Mouse (Mus musculus): ENCODE measurements around the gene Rbm4. TPM values are rescaled to one million over a fixed set of nuclear protein-coding genes. Genes with fewer than 3 reads are reported as not detected.
"Not testable (repeated sequence)": the region's sequence is repeated elsewhere in the genome, so short reads cannot be mapped to it uniquely, and the experiment has no call there.

The Rbm4 gene
- polyA plus RNA-seq, 1 experiment = 146 TPM

DNA sequence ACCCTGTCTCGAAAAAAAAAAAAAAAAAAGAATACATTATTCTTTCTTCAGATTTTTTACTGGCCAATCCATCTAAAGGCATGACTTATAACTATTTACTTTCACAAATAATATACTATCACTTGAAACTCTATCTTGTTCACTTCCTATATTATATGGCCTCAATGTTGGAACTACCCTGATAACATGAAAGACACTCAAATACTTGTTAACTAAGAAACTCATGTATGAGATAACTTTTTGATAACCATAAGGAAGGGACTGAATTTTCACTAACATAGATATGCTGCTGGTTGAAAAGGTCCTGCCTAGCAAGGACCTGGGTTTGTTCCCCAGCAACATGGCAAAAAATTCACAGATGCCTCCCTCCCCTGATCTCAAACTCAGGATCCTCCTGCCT lies 2.2 kb upstream of the Rbm4 start:
- no peak for TF ChIP-seq POLR2A (IDR thresholded peaks at IDR 0.05; ENCODE audit: borderline replicate concordance, extremely low read depth, insufficient read depth, insufficient read length, poor library complexity, severe bottlenecking)
- no peak for DNase-seq (ENCODE audit: low read depth)

DNA sequence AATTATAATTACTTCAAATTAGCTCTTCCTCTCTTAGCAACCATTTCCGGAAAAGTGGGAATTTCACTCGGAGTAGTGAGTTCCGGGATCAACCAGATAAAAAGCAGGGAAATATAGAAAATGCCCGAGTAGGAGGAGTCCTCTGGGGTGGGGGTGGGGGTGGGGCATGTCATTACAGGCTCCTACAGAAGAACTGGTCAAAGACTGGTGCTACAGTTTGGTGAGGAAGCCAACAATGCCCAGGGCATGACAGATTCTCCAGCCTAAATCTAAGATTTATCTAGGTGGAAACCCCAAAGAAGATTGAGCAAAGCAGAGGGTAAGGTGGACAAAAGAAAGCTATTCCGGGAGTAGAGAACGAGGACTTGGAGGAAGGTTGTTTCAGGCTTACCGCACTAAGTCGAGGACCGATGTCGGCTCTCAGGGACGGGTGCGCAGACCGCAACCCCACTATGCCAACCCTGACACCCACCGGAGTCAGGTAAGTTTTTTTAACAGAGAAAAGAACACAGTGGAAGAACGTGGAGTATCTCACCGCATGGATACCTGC lies 345 bp downstream of the Rbm4 start:
- TF ChIP-seq CTCF (IDR thresholded peaks at IDR 0.05; ENCODE audit: borderline replicate concordance, extremely low read depth, insufficient read depth, insufficient read length) (no peak), POLR2A (IDR thresholded peaks at IDR 0.05; ENCODE audit: borderline replicate concordance, extremely low read depth, insufficient read depth, insufficient read length, poor library complexity, severe bottlenecking) (no peak)
- no peak for DNase-seq (ENCODE audit: low read depth)

DNA sequence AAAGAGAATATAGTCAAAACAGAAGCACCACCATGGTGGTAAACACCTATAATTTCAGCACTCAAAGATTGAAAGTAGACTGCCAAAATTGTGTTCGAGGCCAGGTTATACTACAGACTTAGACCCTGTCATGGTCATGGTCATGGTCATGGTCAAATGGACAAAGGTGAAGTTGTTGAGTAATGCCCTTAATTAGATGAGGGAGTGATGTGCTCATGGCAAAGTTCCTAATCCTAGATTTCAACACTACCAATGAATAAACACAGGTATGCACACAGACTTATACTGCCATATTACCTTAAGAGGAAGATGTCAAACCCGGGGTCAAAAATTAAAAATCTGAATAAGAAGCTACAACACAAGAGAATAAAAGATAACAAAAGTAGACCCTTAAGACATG lies 7.4 kb downstream of the Rbm4 start:
- no peak for DNase-seq (ENCODE audit: low read depth)
- TF ChIP-seq POLR2A (IDR thresholded peaks at IDR 0.05; ENCODE audit: borderline replicate concordance, extremely low read depth, insufficient read depth, insufficient read length, poor library complexity, severe bottlenecking) = no peak
- no peak for TF ChIP-seq CTCF (IDR thresholded peaks at IDR 0.05; ENCODE audit: borderline replicate concordance, extremely low read depth, insufficient read depth, insufficient read length)

DNA sequence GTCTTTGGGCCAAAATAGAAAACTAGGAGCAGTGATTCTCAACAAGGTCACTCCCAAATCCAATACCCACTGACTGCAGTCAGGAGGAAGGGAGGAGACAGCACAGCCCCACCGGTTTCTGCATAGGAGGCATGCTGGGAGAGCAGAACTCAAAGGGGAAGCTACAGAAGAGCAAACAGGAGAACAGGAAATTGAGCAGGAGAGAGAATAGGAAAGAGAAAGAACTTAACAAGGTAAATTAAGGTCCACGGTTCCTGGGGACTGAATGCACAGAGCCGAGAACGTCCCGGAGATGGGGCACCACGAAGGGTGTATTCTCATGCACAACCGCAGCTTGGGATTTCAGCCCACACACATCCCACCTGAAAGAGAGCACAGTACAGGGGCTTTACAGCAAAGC lies 8.5 kb downstream of the Rbm4 start:
- DNase-seq (ENCODE audit: low read depth) = no peak
- TF ChIP-seq CTCF (IDR thresholded peaks at IDR 0.05; ENCODE audit: borderline replicate concordance, extremely low read depth, insufficient read depth, insufficient read length) (no peak), POLR2A (IDR thresholded peaks at IDR 0.05; ENCODE audit: borderline replicate concordance, extremely low read depth, insufficient read depth, insufficient read length, poor library complexity, severe bottlenecking) (no peak)

DNA sequence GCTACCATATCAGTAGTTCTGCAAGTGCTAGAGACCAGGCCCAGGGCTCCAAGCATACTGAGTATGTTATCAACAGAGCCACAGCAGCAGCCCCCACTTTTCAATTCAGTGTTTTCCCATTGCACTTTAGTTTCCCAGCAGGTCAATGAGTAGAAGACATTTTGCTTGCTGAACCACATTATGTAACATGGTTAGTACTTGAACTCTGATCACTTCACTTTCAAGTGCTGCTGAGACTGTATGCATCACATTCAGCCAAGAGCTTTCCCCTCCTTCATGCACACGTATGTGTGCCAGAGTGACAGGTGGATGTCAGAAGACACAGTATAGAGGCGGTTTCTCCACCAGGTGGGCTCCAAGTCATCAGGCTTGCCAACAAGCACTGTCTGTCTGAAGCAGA lies 10.8 kb downstream of the Rbm4 start:
- DNase-seq (ENCODE audit: low read depth) = no peak
- TF ChIP-seq CTCF (IDR thresholded peaks at IDR 0.05; ENCODE audit: borderline replicate concordance, extremely low read depth, insufficient read depth, insufficient read length) (no peak), POLR2A (IDR thresholded peaks at IDR 0.05; ENCODE audit: borderline replicate concordance, extremely low read depth, insufficient read depth, insufficient read length, poor library complexity, severe bottlenecking) (no peak)

DNA sequence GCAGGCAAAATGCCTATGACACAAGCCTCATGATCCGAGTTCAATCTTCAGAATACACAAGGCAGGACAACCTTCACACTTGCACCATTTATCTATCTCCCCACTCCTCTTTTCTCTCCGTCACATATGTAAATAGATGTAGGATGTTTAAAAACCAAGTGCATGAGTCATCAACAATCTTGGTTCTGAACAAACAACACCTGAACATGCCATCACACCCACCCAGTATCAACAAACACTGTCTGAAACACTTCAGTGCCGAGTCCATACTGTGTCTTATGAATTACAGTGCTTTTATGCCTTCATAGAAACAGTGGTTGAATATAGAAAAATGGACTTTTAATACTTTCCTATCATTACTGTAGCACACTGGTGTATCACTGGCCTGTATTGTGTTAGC lies 20.9 kb downstream of the Rbm4 start:
- TF ChIP-seq CTCF (IDR thresholded peaks at IDR 0.05; ENCODE audit: borderline replicate concordance, extremely low read depth, insufficient read depth, insufficient read length) (no peak), POLR2A (IDR thresholded peaks at IDR 0.05; ENCODE audit: borderline replicate concordance, extremely low read depth, insufficient read depth, insufficient read length, poor library complexity, severe bottlenecking) (no peak)
- no peak for DNase-seq (ENCODE audit: low read depth)

DNA sequence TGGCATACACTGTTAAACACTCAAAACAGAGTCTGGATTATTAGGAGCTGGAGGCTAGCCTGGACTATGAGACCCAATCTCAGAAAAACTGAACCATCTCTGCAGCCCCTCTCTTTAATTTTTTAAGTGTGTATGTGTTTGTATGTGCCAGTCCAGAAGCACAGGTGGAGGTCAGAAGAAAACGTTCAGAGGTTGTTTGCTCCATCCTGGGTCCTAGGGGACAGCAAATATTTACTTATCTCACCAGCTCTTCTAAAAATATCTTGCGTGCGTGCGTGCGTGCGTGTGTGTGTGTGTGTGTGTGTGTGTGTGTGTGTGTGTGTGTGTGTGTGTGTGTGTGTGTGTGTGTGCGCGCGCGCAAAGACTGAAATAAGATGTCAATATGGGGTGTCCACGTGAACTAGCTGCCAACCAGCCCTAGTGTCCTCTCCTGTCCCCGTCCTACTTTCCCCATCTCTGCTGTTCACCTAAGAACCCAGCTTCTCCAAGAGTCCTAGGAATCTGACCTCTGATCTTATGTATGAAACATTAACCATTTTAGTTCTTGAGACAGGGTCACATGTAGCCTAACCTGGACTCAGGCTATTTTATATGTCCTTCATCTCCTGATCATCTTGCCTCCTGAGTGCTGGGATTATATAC lies 26.1 kb downstream of the Rbm4 start:
- TF ChIP-seq POLR2A (IDR thresholded peaks at IDR 0.05; ENCODE audit: borderline replicate concordance, extremely low read depth, insufficient read depth, insufficient read length, poor library complexity, severe bottlenecking) (no peak), CTCF (IDR thresholded peaks at IDR 0.05; ENCODE audit: borderline replicate concordance, extremely low read depth, insufficient read depth, insufficient read length) (no peak)
- no peak for DNase-seq (ENCODE audit: low read depth)

DNA sequence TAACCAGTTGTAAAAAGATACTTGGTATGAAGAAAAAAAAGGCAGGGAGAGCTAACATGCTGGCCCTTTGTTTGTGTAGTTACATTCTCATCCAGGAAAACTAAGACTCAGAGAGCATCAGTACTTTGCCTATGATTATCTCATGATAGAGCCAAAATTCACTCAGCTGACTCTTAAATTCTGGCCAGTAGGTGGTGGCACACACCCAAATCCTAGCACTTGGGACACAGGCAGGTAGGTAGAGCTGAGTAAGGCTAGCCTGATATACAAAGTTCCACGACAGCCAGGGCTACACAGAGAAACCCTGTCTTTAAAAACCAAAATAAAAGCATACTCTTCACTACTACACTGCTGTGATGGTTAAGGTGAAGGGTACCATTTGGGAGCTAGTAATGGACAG lies 30.8 kb downstream of the Rbm4 start:
- peak; percentile 15 for DNase-seq (ENCODE audit: low read depth)
- no peak for TF ChIP-seq POLR2A (IDR thresholded peaks at IDR 0.05; ENCODE audit: borderline replicate concordance, extremely low read depth, insufficient read depth, insufficient read length, poor library complexity, severe bottlenecking)
- TF ChIP-seq CTCF (IDR thresholded peaks at IDR 0.05; ENCODE audit: borderline replicate concordance, extremely low read depth, insufficient read depth, insufficient read length) = peak; percentile 12; the same call in 1 of the 2 replicates

DNA sequence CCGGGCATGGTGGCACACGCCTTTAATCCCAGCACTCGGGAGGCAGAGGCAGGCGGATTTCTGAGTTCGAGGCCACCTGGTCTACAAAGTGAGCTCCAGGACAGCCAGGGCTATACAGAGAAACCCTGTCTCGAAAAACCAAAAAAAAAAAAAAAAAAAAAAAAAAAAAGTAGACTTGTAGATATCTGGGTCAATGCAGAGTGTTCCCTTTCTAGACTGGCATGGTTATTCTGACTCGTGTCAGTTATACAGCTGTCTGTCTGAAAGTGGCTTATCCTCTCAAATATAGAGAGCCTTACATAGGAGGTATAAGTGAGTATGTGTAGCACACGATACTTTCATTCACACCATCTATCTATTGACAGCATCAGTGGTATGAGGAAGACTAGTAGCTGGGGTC lies 33.2 kb downstream of the Rbm4 start:
- DNase-seq (ENCODE audit: low read depth) = not testable (repeated sequence)

DNA sequence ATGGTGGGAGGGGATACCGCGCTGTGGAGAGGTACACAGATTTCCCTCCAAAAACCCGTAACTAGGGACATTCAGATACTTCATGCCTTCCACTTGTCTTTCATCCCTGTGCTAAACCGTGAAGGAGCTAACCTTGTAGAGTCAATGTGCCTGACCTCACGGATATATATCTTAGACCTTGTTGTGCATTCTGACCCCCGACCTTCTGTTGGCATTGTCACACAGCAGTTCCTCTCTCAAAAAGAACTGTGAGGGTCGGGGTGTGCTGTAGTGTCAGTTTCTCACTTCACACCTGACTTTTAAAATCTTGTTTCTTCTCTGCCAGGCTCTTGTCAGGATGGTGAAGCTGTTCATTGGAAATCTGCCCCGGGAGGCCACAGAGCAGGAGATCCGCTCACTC lies 36.8 kb downstream of the Rbm4 start:
- DNase-seq (ENCODE audit: low read depth) = no peak
- no peak for TF ChIP-seq POLR2A (IDR thresholded peaks at IDR 0.05; ENCODE audit: borderline replicate concordance, extremely low read depth, insufficient read depth, insufficient read length, poor library complexity, severe bottlenecking)

DNA sequence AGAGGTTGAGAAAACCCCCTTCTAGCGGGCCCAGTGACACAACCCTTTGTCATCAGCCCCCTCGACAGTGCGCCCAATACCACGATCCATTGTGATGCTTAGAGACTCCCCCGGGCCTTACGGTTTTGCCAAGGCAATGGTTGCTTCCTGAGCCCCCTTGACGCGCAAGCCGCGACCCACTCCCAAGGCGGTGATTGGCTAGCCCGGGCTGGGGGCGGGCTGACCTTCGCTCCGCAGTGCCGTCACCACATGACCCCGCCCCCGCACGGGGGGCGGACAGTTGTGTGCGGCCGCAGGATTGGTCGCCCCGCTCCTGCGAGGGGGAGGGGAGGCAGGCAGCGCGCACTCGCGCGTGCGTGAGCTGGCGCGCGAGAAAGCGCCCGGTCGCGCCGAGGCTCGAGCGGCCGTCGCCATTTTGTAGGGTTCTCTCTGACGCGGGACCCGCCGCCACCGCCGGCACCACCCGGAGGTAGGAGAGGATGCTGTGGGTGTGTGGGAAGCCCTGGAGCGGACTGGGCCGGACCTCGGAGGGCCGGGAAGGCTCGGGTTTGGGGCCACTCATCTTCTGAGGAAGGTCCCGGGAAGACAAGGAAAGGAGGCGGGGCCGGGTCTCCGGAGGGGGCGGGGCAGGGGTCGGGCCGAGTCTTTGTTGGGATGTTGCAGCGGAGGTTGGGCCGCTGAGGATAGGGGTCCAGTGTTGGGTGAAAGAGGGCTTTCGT lies 37.3 kb downstream of the Rbm4 start, which contains the start of gene Rbm4b:
Rbm4b (plus strand) TSS at position 305 of the 719 bp plus-strand sequence.
- DNase-seq (ENCODE audit: low read depth) = peak; percentile 99
- TF ChIP-seq POLR2A (IDR thresholded peaks at IDR 0.05; ENCODE audit: borderline replicate concordance, extremely low read depth, insufficient read depth, insufficient read length, poor library complexity, severe bottlenecking) (peak; percentile 97), CTCF (IDR thresholded peaks at IDR 0.05; ENCODE audit: borderline replicate concordance, extremely low read depth, insufficient read depth, insufficient read length) (no peak)

DNA sequence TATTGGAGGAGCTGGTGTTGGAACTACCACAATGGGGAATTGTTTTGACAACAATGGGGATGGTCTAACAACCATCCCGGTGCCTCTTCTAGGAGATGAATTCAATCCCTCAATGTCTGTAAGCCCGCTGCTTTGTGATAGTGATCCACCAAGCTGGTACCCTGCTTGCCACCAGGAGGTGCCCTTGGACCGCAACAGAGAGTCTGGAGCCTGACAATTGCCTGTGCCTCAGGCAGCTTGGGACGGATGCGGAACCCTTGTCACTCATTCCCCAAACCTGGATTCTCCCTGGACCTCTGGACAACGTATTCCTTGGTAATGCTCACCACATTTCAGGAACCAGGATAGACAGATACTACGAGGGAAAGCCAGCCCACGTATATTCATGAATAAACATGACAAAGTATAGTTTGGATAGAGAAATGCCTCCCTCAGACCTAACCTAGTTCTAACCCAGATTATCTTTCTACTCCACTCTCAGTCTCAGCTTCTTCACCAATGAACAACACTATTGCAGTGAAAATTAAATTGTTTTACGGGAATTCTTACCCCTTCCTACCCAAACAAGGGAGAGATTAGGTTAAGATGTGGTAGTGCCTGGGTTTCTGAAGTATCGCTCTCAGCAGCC lies 38.0 kb downstream of the Rbm4 start:
- peak; percentile 96 for DNase-seq (ENCODE audit: low read depth)
- TF ChIP-seq CTCF (IDR thresholded peaks at IDR 0.05; ENCODE audit: borderline replicate concordance, extremely low read depth, insufficient read depth, insufficient read length) (peak; percentile 96), POLR2A (IDR thresholded peaks at IDR 0.05; ENCODE audit: borderline replicate concordance, extremely low read depth, insufficient read depth, insufficient read length, poor library complexity, severe bottlenecking) (peak; percentile 31; the same call in 1 of the 2 replicates)

Data from brain, embryonic 14.5 days (tissue).